Mouse (Mus musculus): ENCODE data around the gene Gpc5.

DNA sequence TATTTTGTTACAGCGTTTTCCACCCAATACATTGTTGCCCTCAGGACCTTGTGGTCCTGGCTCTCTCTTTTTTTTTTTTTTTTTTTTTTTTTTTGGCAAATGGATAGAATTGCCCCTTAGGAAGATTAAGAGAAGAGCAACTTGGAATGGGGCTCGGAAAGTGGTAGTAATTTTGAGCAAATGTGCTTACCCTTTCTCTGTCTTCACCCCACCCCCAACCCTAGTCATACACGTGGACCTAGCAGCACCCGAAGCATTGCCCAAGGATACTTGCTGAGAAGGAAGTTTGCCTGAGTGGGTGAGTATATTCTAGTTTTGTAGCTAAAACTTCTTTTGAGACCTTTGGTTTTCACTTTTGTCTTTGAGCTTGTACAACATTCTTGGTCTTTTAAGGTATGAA is 49.4 kb upstream of the Gpc5 start:
- TF ChIP-seq CTCF (IDR thresholded peaks at IDR 0.05; ENCODE audit: low read depth, low read length) = no peak
- no peak for TF ChIP-seq POLR2A (IDR thresholded peaks at IDR 0.05; ENCODE audit: extremely low read depth, insufficient read depth, low read length)
